Mouse (Mus musculus): ENCODE measurements around the gene Nutm2. TPM values are rescaled to one million over a fixed set of nuclear protein-coding genes. Genes with fewer than 3 reads are reported as not detected.

The Nutm2 gene
- not detected in 2 replicates for polyA plus RNA-seq (2012; rRNA removed)

GRCm38 (mm10) chr13:50467007-50467406, at the start of gene Nutm2:
Nutm2 (plus strand) TSS chr13:50467307.

DNA sequence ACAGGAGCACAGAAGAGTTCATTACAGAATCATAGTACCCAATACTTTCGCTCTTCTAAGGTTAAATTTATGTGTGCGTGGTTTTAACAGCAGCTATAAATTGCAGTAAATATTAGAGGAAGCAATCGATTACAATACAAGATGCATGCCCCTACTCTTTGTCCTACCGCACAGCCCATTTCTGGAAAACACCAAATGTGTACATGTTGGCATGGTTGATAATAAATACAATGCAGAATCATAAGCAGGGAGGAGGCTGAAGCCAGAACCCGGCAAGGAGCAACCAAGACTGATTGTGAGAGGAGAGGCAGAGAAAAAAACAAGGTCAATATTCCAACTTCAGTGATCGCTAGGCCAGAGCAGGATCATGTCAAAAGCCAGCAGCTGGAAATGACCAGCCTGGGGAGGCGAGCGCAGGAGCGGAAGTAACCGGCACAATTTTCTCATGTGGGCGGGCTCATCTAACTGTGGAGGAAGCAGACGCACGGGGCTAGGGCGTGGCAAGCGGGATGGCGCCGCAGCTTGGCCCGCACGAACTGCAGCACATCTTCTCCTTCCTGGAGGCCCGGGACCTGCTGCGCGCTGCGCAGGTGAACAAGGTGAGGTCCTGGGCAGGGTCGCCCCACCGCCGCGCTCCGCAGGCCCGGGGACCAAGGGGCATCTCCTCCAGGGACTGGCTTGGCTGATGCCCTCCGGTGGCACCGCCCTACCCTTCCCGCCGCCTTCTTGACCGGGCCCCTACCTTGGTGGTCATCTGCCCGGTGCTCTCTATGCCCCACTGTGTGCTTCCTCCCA, 49.5 kb upstream of the Nutm2 start, which contains the start of gene Fbxw17:
Gene Fbxw17 (plus strand): TSS at position 476 of the 795 bp plus-strand sequence.

GRCm38 (mm10) chr13:50443812-50444211, 23.3 kb upstream of the Nutm2 start, which contains the start of gene Gm47429:
Gm47429 (minus strand) TSS chr13:50443912.

Other genes with a start within 250 kb of the Nutm2 start
- gene Gm906, start 217.0 kb upstream of the Nutm2 start, polyA plus RNA-seq (2012; rRNA removed) = not detected in 2 replicates
- gene Fbxw17, start 49.4 kb upstream of the Nutm2 start, polyA plus RNA-seq (2012; rRNA removed) = 41.0 and 44.6 TPM in 2 replicates
- not detected in 2 replicates for gene Gm47429, start 23.4 kb upstream of the Nutm2 start, polyA plus RNA-seq (2012; rRNA removed)
- gene Gm904, start 175.9 kb downstream of the Nutm2 start, polyA plus RNA-seq (2012; rRNA removed) = not detected in 2 replicates
- gene Gm8765, start 231.0 kb downstream of the Nutm2 start, polyA plus RNA-seq (2012; rRNA removed) = not detected in 2 replicates